Mouse (Mus musculus) B cell, adult 62 days (primary cell): ENCODE data around the gene Gm10972. TPM values are rescaled to one million over a fixed set of nuclear protein-coding genes. Genes with fewer than 3 reads are reported as not detected.

Source experiments
- total RNA-seq: library from RNA; stranded (reverse); gene quantifications from 4 replicates; pipeline ENCODE4 v1.2.4, GENCODE M21; 2023

The Gm10972 gene
- total RNA-seq, result not detected in 4 replicates

GRCm38 (mm10) chr3:94642495-94643162 lies at the start of gene Gm10972:
TSS of gene Gm10972 (plus strand) at chr3:94643112.

GRCm38 (mm10) chr3:94658740-94659095 lies 15.8 kb downstream of the Gm10972 start, which contains the start of gene Tuft1:
TSS of gene Tuft1 (minus strand) at chr3:94658872.

Other genes with a start within 250 kb of the Gm10972 start
- not detected in 4 replicates for gene Lingo4, start 244.6 kb upstream of the Gm10972 start, total RNA-seq
- 1.1 to 2.9 TPM (median 2.0 TPM) in 4 replicates for gene Tdrkh, start 229.8 kb upstream of the Gm10972 start, total RNA-seq
- gene Mrpl9, start 199.8 kb upstream of the Gm10972 start, total RNA-seq, result 27.7 to 37.1 TPM (median 31.7 TPM) in 4 replicates
- not detected in 4 replicates for gene Oaz3, start 199.2 kb upstream of the Gm10972 start, total RNA-seq
- gene Celf3, start 164.8 kb upstream of the Gm10972 start, total RNA-seq, result not detected in 4 replicates
- 1.4 to 1.7 TPM in 2 of 4 replicates, not detected in the others for gene Riiad1, start 162.8 kb upstream of the Gm10972 start, total RNA-seq
- gene Snx27, start 60.4 kb upstream of the Gm10972 start, total RNA-seq, result 27.4 to 35.4 TPM (median 31.1 TPM) in 4 replicates
- gene Tuft1, start 15.8 kb downstream of the Gm10972 start, total RNA-seq, result 2.2 to 3.1 TPM (median 2.6 TPM) in 4 replicates
- gene Selenbp2, start 50.4 kb downstream of the Gm10972 start, total RNA-seq, result not detected in 4 replicates
- gene Cgn, start 143.4 kb downstream of the Gm10972 start, total RNA-seq, result 6.6 to 7.5 TPM (median 6.7 TPM) in 4 replicates
- 84.1 to 92.2 TPM (median 86.1 TPM) in 4 replicates for gene Pogz, start 194.5 kb downstream of the Gm10972 start, total RNA-seq
- 206 to 234 TPM (median 230 TPM) in 4 replicates for gene Psmb4, start 243.8 kb downstream of the Gm10972 start, total RNA-seq